Mouse (Mus musculus) ovary, postnatal 14 days (tissue): ENCODE measurements at regions not wholly inside any gene's neighbourhood (a gene's known extent, or its start where the extent isn't known, plus 50 kb on each side); places are given as distances from the start of the nearest gene placed in this dataset.

Experiments
- DNase-seq: peaks from one replicate; pipeline ENCODE4 v3.0.0; 2022; ENCODE audit warnings: low spot score

DNA sequence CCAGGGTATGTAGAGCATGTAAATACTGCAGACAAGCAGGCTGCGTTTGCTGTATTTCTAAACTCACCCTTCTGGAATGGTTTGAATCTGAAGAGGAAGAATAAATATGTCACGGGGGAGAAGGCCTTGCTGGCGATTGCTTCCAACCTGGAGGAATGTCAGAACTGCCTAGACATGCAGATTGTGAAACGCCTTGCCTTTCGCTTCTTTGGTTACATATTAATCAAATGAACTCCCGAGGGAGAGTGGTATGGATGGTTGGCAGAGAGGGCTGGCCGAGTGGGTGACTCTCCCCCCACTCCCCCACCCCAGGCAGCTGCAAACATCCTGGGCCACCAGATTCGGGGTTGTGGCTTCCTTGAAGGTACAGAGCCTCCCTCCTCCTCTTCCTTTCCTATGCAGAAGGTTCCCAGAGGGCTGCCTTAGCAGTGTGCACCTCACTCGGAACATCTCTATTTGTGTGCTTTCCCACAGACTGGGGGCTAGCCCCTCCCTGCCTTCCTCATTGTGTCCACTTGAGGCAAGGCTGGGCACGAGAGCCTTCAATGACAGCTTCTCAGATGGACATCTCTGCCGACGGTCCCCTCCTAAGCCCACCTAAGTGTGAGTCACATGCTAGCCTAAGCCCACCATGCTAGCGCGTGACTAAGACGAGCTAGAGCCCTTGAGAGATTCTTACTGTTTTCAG is 93.3 kb downstream of the Zfp281 start:
- no peak for DNase-seq

GRCm38 (mm10) chr1:136723839-136724443 is 99.2 kb downstream of the Zfp281 start:
- DNase-seq: no peak

DNA sequence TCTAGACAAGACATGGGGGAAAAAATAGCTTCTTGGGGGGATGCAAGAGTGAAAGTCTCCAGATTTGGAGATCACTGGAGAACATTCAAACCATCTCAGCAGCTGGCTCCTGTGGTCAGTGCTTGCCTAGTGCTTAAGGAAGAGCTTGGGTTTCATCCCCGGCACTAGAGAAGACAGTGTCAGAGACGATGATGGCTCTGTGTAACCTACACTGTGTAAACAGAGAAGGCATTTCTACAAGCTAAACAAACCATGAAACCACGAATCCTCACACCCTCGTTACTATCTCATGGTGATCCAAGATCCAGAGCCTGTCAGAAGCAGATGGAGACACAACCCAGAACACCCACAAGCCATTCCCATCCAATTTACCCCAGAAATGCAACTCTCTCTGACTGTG is 100.5 kb downstream of the Zfp281 start:
- DNase-seq: no peak

GRCm38 (mm10) chr1:136726145-136726935 is 101.6 kb downstream of the Zfp281 start:
- DNase-seq: no peak

DNA sequence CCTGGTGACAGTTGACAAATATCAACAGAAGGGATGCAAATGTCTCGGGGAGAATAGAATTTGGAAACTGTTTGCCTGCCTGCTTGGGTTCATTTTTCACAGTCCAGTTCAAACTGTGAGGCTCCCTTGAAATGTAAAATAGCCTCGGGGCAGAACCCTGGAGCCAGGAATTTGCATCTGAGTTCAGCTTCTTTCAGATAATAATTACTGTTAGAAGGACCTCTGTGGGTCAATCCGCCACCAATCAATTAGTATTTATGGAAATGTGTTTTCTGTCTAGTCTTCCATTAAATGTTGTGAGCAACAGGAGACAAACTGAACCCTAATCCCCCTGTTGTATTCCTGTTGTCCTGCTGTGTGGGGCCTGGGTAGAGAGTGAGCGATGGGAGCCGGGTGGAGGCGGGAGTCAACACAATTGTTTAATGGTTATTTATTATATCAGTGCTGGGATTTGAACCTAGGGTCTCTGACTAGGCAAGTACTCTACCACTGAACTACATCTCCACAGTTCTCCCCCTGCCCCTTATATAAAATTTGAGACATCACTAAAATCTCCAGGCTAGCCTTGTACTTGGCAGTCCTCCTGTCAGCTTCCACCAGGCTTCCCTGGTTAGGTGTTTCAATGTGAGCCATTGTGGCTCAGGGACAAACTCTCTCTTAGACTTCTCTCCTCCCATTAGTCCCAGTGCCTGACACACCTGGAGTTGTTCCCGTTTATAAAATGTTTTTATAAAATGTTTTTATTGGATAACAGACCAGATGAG is 103.3 kb downstream of the Zfp281 start:
- no peak for DNase-seq

- no peak for DNase-seq
Measured at GRCm38 (mm10) chr1:136728632-136728944, 103.9 kb downstream of the Zfp281 start.

DNA sequence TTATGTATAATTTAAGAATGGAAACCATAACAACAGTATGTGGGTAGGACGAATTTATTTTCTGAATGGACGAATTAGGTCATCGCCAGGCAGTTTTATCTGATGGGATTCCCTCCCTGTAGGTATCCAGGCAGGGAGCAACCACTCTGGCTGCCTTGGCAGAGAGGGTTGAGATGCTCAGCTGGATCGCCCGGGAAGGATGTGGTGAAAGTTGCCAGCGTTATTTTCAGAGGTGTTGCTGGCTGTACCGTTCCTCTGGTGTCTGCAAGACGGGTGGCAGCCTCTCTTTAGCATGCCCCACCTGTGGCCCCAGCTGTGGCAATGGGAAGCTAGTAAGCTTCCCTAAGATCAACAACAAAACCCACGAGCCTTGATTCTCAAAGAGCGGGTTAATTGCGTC is 105.9 kb downstream of the Zfp281 start:
- DNase-seq: no peak

DNA sequence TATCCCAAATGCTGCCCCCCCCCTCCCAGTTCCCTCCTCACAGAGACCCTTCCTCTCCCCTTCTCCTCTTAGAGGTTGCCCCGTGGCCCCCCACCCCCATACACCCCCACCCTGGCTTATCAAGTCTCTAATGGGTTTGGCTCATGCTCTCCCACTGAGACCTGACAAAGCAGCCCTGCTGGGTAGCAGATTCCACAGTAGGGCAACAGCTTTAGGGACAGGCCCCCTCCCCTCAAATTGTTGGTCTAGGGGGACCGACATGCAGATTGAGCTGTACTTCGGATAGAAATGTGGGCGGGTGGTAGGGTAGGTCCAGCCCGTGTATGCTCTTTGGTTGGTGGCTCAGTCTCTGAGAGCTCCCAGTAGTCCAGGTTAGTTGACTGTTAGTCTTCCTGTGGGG is 113.3 kb downstream of the Zfp281 start:
- DNase-seq: no peak

- DNase-seq: no peak
Measured at GRCm38 (mm10) chr1:136739486-136739885, 114.8 kb downstream of the Zfp281 start.

GRCm38 (mm10) chr1:136741061-136741460 is 116.4 kb downstream of the Zfp281 start:
- no peak for DNase-seq

- DNase-seq: peak; percentile 7
Measured at GRCm38 (mm10) chr1:136749188-136749587, 124.5 kb downstream of the Zfp281 start.

DNA sequence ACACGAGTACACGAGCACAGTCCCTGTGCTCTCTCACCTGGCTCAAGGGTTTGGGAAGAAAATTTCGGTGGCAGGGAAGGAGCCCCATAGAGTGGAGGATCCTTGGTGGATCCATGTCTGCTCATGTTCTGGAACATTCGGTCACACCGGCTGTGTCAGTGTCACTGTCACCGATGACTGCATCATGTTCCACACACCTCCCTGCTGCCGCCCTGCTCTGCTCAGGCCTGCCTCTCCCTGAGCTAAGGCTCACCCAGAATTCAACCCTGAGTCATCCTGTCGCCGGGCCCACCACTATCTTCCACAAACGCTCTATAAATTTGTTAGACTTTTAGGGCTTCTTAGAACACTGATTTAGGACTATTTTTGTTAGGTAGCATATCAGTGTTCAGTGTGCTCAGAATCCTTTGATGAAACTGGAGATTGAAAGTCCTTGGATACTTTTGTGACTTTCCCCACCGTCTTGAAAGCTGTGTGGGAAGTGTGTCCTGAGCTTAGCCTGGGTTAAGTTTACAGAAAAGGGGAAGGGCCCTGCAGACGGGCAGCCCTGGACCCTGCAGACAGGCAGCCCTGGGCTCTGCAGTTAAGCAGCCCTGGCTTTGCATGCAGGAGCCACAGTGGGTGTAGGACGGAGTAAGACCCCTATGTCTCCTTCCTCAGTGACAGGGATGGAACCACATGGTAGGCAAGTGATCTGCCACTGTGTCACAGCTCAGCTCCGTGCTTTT is 126.9 kb downstream of the Zfp281 start:
- DNase-seq: no peak

- no peak for DNase-seq
Measured at GRCm38 (mm10) chr1:136754286-136754685, 129.6 kb downstream of the Zfp281 start.

DNA sequence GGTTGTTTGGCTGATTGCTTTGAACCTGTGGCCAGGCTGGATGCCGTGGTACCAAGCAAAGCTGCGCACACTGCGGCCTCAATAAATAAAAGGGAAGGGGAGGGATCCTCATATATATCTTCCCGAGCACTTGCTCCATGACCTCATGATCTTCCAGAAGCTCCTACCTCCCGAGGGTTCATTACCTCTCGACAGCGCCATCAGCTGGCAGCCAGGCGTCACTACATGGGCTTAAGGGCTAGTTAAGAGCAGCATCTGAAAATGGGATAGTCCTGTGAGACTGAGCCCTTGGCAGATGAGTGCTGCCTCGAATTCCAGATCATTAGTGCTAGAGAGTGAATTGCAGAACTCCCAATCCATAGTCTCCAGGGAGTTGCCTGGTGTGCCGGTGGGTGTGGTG is 134.0 kb downstream of the Zfp281 start:
- no peak for DNase-seq

DNA sequence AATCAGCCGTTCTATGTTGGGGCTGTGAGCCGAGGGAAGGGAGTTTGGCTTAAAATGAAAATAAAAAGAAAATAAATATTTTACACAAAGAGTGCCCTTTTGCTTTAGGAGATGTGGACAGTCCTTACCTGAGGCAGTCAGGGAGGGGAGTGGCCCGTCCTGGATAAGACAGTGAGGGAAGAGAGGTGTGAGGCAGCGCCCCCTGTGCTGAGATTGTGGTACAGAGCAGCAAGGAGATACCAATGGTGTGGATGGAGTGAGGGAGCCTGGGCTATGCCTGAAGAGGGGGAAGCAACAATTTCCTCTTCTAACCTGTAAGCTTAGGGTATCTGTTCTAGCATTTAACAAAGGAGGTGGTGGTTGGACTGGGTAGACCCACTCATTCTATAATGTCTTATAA is 134.5 kb downstream of the Zfp281 start:
- no peak for DNase-seq

DNA sequence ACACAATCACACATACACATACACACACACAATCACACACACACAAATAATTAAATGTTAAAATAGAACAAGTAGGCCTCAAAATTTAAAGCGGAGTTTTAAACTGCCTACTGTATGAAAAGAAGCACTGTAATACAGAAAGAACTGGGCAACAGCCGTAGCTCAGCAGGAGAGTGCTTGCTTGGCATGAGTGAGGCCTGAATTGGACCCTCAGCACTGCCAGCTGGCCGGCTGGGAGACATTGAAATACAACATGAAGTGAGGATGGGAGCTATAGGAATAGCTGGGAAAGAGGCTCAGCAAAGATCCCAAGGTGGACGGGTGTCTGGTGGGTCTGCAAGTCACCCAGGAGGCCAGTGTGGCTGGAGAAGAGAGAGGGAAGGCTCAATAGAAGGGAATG is 136.8 kb downstream of the Zfp281 start:
- DNase-seq: no peak

- no peak for DNase-seq
Measured at GRCm38 (mm10) chr1:136768969-136769401, 144.3 kb downstream of the Zfp281 start.

GRCm38 (mm10) chr1:136773743-136774142 is 149.0 kb downstream of the Zfp281 start:
- DNase-seq: no peak

DNA sequence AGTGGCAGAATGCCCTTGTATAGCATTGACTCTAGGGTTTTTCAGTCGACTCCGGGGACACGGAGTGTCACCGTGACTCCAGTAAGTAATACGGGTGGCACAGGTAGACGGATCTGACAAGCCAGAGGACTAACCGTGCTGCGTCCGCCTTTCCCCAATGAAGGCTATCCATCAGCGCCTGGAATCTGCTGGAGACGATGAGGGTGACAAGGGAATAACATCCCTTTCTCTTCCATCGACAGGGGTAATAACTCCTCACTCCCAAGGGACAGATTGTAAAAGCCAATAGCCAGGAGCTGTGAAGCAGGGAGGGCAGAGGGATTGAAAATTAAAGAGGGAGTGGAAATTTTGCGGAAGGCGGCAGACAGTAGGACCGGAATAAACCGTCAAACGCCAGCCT is 151.5 kb downstream of the Zfp281 start:
- no peak for DNase-seq

GRCm38 (mm10) chr1:136777263-136777980 is 152.7 kb downstream of the Zfp281 start:
- no peak for DNase-seq

DNA sequence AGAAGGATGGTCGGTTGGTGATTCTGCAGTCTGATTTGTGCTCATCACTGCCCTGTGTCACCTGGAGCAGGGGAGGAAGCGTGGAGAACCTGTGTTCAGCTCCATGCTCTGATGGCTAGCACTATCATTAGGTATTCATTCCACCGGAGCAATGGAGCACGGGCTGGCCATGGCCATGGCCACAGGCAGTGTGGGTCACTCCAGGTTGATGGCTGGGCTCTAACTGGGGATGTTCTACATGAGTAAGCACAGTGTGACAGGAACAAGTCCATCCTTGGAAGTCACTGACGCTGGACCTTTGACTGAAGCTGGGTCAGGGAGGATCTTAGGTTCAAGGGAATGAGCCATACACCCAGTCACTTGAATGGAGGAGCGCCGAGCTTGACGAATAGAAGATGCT is 154.7 kb downstream of the Zfp281 start:
- DNase-seq: no peak
